Mouse (Mus musculus) ZHBTc4 (cell line): ENCODE measurements at regions not wholly inside any gene's neighbourhood (a gene's known extent, or its start where the extent isn't known, plus 50 kb on each side); places are given as distances from the start of the nearest gene placed in this dataset.

Source experiments
- DNase-seq: peaks from one replicate; pipeline ENCODE4 v3.0.0-alpha.2; 2011; ENCODE audit warnings: low read depth, low spot score

DNA sequence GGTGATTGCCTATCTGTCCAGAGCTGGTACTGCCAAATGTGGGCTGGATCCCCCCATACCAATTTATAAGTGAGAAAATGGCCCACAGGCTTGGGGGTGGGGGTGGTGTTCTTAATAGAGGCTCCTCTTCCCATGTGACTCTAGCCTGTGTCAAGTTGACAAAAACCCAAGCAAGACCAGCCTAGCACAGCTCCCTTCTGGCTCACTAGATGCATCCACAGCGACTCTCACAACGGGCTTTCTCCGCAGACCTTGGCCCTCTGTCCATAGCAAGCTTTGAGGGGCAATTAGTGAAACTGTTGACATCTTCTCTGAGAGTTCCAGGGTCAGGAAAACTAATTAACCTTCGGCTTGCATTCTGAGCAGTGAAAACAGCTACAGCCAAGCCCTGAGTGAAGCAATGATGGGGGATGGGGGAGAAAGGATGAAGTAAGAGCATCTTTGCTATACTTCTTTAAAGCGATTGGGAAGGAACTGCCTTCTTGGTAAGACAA lies 281.3 kb downstream of the Cdh26 start:
- no peak for DNase-seq

DNA sequence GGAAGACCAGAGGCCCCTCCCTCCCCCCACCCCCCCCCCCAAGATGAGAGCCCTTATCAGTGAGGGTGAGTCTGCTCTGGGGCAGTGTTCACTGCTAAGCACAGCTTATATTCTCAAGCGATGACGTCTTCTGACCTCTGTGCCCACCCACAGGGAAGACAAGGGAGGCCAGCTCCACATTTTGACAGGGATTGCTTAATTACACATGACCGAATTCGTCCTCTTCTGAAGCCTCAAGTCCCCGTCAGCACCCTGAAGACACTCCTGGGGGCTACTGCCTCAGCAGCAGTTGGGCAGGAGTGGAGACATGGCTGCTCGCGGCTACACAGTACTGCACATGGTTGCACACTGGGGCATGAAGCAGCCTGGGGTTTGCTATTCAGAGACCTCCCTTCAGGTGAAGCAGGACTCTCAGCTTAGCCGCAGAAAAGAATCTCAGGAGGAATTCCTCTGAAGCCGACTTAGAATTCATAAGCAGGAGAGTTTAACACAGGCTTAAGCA lies 282.1 kb downstream of the Cdh26 start:
- no peak for DNase-seq

DNA sequence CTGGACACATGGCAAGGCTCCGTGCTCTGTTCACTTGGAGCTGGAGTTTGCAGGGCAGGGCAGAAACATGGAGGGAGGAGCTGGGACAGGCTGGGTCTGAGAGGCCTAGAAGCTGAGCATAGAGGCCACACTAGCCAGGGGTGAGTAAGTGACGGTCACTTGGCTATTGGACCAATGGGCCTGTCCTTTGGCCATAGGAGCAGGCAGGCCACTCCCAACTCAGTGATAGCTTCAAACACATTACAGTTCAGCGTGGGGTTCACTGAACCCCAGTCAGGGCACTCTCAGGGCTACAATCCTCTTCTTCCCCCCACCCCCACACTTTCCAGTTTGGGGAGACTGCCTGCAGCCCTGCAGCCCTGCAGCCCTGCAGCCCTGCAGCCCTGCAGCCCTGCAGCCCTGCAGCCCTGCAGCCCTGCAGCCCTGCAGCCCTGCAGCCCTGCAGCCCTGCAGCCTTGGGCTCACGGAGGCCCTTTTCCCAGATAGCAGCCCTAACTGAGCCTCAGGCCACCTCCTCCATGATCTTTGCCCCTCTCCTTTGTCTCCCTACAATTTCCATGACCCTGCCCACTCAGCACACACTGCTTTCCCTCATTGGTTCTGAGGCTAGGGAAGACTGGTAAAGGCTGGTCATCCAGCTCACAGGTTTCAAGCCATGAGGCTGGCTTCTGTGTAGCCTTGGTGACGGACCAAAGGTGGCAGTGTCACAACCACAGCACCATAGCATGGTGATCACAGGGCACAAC lies 285.3 kb downstream of the Cdh26 start:
- no peak for DNase-seq

DNA sequence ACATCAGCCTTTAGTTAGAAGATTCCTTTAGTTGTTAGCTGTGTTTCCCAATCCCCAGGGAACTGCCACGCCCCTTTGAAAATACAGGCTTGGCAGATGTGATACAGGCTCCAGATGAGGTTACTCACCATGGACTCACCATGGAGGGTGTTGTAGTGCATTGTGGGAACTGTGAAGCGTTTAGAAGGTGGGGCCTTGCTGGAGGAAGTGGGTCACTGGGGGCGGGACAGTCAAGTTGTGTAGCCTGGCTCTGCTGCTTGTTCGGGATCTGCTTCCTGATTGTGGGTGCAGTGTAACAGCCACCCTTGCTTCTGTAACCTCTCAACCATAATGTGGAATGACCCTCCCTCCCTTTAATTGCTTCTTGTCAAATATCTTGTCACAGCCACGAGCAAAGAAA lies 287.7 kb downstream of the Cdh26 start:
- DNase-seq, result no peak

DNA sequence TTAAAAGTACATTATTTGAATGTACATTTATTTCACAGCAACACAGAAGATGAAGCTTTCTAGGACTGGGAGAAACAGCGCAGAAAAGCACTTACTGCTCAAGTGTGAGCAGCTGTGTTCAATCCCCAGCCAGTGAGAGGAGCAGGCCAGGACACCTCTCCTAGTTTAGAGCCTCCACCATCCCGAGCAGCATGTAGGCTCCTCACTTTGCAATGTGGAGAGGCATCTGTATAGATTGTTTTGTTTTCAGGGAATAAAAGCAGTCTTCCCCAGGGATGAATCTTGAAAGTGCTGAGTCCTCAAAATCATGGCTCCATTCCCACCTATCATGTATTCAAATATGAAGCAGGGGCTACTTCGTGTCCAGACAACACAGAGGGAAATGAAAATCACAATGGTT lies 293.1 kb downstream of the Cdh26 start:
- no peak for DNase-seq

DNA sequence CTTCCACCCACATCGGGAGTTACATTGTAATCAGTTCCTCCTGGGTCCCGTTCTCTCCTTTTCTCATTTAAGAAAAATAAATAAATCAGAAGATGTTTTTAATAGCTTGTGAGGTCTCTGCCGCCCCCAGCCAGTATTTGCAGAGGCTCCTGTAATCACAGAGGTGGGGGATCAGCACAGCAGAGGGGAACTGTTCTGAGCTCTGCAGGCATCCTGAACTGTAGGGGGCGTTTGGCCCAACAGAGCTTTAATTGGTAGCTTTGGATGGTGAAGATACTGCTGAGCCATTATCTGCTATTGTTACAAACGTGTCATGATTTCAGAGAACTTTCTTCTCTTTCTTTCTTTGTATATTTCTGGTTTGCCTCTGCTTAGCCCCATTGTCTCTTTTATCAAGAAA lies 293.9 kb downstream of the Cdh26 start:
- DNase-seq, result no peak

DNA sequence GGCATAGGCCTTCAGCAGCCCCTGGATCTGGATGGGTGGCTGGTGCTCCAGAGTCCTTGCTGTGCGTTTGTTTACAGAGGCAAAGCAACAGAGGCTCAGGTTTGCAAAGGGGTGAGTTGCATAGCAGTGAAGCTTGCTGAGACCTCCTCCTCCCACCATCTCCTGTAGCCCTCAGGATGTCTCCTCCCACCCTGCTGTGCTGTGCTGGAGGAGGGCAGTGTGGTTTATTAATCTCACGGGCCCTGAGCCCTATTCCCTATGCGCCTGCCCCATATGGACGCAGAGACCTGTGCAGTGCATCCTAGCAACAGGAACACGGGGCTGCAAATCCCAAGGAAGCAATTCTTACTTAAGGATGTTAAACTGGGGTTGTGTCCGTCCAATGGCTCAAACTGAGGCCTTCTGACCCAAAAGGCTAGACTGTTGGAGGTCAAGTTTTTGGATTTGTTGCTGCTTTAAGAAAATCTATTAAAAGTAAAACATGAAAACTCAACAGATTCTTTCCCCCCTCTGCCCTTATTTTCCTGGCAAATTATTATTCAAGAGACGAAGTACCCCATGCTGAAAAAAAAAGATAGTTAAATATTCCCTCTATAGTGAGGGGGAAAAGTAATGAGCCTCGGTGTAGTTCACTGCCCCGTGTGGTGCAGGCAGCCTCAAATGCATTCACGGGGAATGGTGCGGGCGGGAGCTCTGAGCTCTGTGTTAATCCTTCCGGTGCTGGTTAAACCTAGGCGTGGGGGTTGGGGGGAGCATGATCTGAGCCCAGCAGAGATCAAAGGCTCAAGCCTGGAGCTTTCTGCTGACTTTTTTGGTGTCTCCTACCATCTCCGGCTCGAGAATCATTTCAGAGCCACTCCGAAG lies 297.8 kb downstream of the Cdh26 start:
- peak; percentile 35 for DNase-seq

DNA sequence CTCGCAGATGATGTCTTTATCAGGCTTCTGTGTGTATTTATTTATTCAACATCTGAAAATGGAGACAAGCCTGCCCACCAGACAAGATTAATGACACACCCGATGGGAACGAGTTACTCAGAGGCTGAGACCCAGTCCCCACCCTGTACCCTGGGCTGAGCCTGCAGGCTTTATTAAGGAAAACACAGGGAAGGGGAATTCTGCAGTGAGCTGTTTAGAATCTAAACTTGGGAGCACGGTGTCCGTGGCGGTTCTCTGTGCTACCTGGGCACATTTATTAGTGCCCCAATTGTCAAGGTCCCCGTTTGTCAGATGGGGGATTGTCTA lies 298.4 kb downstream of the Cdh26 start:
- no peak for DNase-seq

DNA sequence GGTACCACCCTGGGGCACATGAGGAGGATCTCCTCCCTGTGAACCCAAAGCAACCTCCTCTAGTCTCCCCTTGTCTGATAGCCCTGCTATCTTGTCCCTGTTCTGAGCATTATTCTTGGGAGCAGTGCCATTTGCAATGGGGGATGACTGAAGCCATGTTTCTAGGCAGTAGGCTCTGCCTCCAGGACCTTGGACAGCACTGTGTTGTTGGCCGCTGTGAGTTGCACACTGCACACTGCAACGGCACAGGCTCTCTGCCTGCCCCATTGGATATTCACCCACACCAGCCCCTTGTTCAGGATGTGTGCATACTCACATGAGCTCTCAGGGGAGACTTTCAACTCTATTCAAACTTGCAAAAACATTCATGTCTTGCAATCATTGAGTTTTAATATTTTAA lies 304.8 kb downstream of the Cdh26 start:
- DNase-seq, result peak; percentile 51

DNA sequence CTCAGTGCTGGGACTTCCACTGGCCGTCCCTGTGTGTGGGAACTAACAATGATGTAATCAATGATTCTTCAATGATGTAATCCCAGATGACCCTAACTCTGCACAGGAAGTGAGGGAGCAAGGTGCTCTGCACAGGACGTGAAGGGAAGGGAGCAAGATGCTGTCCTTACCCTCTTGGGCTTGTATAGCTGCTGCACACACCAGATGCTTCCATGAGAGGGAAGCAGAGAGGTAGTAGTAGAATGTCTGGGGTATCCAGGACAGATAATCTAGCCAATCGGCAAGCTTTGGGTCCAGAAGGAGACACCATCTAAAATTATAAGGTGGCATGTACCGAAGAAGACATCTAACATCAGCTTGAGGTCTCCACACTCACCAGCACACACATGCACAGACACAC lies 314.3 kb downstream of the Cdh26 start:
- DNase-seq, result no peak

DNA sequence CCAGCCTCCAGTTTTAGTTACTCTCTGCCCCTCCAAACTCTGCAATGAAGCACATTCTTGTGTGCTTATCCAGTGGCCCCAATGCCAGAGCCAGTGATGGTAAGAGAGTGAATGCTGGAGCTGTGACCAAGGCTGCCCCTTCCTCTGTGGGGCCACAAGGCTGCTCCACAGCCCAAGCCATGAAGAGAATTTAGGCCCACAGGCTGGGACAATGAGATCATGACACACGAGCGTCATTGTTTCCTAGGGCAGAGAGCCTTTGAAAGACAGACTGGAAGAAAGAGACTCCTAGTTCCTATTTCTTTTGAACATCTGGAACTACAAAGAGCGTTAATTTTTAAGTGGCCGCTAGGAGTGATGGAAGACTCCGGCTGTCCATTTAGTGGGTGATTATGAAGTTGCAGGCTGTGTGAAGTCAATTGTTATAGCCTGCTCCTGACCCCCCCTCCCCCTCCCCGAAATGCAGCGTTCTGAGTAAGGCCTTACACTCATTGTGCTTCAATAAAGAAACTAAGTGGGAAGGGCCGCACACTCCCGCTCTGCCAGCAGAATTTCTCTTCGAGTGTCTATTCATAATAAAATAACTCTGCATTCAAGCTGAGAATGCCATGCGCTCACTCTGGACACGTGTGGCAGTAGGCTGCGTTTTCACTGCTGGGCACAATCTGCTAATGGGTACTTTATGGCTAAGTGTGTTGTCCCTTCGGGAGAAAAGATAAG lies 315.1 kb downstream of the Cdh26 start:
- no peak for DNase-seq

DNA sequence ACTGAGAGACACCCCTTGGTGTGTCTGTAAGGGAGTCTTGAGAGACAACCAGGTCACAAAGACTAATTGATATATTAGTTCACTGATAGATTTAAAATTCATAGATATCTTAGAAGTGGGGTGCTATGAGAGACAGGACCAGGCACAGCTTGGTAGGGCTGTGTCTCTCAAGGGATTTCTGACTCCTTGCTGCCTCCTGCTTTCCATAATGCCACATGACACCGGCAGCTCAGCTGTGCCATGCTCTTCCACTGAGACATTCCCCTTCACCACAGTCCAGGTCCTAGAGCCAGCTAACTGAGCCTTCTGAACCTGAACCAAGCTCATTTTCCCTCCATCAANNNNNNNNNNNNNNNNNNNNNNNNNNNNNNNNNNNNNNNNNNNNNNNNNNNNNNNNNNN lies 320.9 kb downstream of the Cdh26 start:
- no peak for DNase-seq

DNA sequence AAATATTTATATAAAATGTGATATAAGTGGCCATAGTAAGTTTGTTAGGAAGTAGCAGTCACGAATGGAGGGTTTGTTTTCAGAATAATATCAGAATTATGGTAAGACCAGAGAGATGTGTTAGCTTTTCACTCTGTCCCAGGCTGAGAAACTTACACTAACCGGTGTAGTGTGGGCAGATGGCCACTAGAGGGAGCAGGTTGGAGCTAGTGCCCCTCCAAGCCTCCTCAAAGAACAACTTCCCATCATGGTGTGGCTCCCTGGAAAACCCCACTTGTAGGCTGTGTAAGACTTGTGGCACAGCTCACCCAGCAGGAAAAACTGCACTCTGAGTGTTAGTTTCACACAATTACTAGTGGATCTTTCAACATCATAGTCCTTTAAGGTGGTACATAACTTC lies 328.0 kb downstream of the Cdh26 start:
- peak; percentile 66 for DNase-seq

DNA sequence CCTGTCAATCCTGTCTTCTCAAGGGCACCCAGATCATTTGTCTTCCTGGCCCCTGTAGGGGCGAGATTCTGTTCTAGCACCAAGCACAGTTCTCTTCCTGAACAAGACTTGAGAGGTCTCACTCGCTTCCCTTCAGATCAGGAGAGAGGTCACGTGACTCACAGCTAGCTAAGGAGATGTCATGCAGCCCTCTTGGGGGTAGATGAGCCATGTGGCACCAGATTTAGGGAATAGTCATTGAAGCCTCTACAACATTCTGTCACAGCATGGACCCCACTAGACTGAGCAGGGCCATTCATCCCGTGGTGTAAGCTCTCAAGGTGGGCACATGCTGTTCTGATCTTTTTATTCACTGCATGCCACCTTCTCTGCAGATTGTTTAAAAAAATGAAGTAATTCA lies 338.2 kb downstream of the Cdh26 start:
- no peak for DNase-seq

DNA sequence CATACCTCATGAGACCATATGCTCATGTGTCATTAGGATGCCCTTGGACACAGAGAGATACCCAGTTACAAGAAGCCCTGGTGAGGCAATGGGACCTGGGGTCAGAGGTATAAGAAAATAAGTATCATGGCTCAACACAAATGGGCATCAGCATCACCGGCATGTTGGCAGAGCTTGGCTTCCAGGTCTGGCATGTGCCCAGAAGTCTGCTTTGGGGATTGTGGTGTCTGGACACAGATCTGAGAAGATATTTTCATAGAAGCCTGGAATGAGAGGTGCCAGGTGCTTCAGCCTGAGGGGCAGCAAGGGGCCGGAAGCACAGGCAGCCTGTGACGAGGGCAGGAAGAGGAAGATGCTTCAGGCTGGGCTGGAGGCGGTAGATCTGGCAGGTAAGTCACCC lies 338.7 kb downstream of the Cdh26 start:
- no peak for DNase-seq

DNA sequence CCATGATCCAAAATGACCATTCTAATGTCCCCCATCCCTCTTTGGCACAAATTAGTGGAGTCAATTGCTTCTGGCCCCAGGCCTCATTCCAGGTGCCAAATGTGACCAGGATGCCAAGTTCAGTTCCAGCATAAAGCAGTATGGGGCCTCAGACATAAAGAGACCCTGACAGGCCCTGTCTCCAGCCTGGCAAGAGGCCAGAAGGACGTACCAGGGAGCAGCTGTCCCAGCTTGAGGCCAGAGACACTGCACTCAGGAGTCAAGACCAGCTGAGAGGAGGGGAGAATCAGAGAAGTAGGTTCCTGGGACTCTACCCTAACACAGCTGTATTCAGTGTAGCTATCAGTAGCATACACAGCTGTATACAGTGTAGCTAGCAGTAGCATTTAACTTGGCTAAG lies 341.1 kb downstream of the Cdh26 start:
- DNase-seq, result no peak

DNA sequence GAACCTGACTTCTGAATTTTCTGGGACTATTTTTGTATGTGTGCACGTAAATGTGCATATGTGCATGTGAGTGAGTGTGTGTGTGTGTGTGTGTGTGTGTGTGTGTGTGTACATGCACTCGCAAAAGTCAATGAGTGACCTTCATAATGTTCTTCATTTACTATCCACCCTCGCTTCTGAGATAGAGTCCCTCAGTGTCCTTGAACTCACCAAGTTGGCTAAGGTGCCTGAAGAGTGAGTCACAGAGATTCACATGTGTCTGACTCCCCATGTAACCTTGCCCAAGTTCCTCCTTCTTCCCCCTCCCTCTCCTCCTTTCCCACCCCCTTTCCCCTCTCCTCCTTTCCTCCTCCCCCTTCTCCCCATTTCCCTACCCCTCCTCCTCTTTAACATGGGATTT lies 341.6 kb downstream of the Cdh26 start:
- no peak for DNase-seq

DNA sequence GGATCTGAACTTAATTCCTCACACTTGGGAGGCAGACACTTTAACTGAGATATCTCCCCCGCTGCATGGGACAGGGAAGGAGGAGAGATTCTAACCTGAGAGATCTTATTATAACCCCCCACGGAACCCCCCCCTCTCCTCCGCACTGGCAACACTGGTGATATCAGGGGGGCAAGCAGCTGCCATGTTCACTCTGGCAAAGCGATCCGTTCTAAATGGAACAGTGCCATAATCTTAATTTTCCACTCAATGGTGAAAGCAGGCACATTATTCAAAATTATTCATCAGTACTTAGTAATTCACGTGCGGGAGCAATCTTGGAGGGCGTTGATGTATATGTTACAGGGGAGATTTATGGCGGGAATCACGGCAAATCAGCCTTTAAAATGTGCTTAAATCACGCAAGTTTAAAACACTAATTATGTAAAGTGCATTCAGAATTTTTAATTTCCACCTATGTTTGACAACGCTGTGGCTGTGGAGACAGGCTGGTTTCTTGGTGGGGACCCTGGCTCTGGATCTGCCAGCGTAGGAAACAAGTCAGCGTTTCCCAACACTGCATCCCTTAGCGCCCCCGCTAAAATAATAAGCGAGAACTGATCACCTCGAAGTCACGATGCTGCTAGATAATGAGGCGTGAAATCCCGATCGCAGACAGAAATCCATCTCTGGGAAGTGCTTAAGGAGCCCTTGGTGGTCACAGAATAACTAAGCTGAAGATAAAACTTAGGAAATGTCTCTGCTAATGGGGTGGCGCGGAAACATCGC lies 354.7 kb downstream of the Cdh26 start:
- DNase-seq, result no peak

DNA sequence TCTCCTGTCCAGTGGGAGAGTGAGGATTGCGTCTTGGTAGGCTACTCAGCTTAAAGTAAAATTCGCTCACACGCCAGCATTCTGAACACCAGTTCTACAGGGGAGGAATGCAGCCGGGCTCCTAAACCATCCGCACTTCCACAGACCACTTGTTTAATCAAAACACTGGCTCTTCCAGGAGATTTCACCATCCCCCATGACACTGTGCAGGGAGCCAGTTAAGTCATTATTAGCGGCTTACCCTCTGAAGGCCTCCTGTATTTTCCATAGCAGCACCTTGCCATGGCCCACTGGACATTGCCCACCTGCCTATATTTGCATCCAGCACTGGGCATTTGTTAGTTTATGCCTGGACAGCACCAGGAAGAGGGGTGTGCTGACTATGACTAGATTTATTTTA lies 355.5 kb downstream of the Cdh26 start:
- DNase-seq, result no peak

DNA sequence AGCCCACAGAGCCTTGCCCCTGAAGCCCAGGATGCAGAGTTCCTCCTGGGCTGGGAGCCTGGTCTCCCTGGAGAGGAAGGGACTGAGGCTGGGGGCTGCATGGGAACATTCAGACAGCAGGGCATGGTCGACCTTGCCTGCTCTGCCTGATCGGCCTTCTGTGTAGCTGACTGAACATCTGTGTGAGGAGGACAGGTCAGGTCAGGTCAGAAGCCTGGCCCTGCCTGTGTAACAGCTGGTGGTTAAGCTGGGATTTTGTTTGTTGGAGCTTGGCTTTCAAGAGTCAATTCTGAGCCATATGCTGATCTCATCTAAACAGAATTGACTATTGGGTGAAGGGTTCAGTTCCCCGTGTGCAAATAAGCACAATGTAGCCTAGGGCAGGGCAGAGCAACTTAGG lies 365.5 kb downstream of the Cdh26 start:
- DNase-seq, result no peak

DNA sequence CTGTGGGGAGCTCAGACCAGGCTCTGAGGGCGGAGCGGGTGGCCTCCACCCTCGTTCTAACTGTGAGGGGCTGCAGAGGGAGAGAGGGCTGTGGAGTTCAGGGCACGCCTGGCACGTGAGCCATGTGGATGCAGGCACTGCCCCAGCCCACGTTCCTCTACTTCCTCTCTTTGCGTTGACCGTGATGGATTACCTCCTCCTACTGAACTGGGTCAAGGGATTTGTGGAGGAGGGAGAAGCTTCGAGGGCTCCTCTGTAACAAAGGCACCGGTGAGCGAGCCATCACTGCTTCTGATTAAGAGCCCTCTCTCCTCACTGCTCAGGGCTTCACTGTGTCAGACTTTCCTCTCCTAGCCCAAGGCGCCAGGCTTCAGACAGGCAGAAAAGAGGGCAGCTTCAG lies 371.1 kb downstream of the Cdh26 start:
- DNase-seq, result no peak

DNA sequence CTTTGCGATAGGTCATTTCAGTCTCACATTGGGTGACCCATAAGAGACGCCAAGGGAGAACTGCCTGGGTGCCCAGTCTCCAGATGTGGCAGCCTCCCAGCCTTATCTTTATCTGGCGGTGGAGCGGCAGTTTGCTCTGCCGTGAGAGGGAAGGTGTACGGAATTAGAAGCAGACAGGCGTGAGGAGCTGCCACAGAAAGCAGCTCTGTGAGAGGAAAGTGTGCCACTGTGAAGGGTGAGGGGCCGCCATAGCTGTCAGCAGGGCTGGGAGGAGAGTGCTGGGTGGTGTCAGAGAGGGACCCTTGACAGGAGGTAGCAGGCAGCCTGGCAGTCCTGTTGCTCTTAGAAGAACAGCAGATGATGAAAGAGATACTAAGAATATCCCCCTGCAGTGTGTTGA lies 375.0 kb downstream of the Cdh26 start:
- no peak for DNase-seq
